Mouse (Mus musculus): ENCODE results near the gene Fgfr2. TPM values are rescaled to one million over a fixed set of nuclear protein-coding genes. Genes with fewer than 3 reads are reported as not detected.
"Not testable (repeated sequence)": the region's sequence is repeated elsewhere in the genome, so short reads cannot be mapped to it uniquely, and the experiment has no call there.

Fgfr2 gene
- total and polyA plus RNA-seq, 3 experiments, result 47.1 to 245 (median 178) TPM

DNA sequence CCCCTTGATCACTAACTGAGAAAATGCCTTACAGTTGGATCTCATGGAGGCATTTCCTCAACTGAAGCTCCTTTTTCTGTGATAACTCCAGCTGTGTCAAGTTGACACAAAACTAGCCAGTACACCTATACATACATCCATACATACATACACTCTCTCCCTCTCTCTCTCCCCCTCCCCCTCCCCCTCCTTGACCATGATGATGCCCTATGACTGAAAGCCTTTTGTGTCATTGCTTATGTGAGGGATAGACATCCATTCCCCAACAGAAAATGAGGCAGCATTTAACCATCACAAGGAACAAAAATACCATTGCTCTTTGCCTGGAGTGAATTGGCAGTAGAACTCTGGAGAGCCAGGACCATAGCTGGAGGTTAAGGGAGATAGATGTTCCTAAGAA, 2988.7 kb downstream of the Fgfr2 start:
- not testable (repeated sequence) for DNase-seq

DNA sequence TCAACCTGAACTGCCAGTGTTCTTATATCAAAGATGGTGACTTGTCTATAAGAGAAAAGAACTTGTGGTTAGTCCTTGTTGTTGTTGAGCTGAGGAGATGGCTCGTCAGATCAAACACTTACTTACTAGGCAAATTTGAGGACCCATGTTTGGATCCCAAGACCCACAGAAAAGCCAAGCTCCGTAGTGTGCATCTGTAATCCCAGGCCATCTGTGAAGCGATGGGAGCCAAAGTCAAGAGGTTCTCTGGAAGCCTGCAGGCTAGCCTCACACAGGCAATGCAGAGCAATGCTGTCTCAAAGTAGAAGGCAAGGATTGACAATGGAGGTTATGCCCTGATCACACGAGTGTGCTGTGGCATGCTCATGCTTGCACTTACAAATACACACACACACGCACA, 2992.9 kb downstream of the Fgfr2 start:
- DNase-seq, result no peak

GRCm38 (mm10) chr7:130129359-130129960, 2993.7 kb downstream of the Fgfr2 start:
- no peak for DNase-seq

DNA sequence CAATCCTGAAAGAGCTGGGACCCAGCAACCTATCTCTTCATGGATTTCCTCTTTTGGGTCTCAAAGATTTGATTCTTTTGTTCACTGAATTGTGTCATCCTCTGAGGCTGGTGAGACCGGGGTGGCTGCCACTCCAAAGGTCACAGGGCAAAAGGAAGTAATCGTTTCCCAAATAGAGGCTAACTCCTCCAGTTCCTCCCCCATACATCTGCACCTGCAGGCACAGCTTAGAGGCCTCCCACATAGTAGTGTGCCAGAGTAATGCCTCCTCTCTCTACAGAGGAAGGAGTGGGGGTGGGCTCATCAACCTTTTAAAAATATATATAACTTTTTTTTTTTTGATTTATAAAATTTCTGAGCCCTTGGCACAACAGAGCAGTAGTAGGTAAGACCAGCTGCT, 3001.6 kb downstream of the Fgfr2 start:
- DNase-seq, result no peak

- DNase-seq, result no peak
Observed at GRCm38 (mm10) chr7:130119466-130119865, 3003.7 kb downstream of the Fgfr2 start.

- DNase-seq, result no peak
Observed at GRCm38 (mm10) chr7:130118726-130119125, 3004.4 kb downstream of the Fgfr2 start.

GRCm38 (mm10) chr7:130117466-130118123, 3005.6 kb downstream of the Fgfr2 start:
- DNase-seq, result no peak

- DNase-seq, result peak; percentile 90
Observed at GRCm38 (mm10) chr7:130114436-130114835, 3008.7 kb downstream of the Fgfr2 start.

Small RNAs within 50 kb of the gene (microRNA-seq; reads per million reads assigned to microRNA genes)
- 0 to 0.22 reads per million in 2 experiments for gene Mir7061

Other genes with a start within 250 kb of the Fgfr2 start
- 10 to 100 TPM; 23.2 to 29.2 TPM for gene Zranb1, start 192.2 kb downstream of the Fgfr2 start, total RNA-seq (2021)
- gene Zranb1, start 192.2 kb downstream of the Fgfr2 start, polyA plus RNA-seq (2012; rRNA removed), result 5.0 and 5.3 TPM in 2 replicates
- 10 to 100 TPM; 54.4 to 65.3 TPM for gene Ctbp2, start 1.0 kb upstream of the Fgfr2 start, total RNA-seq (2021)
- 52.8 and 53.2 TPM in 2 replicates for gene Ctbp2, start 1.0 kb upstream of the Fgfr2 start, polyA plus RNA-seq (2012; rRNA removed)

All from adrenal gland, adult 2 months (tissue).